In the genomic region with DNA sequence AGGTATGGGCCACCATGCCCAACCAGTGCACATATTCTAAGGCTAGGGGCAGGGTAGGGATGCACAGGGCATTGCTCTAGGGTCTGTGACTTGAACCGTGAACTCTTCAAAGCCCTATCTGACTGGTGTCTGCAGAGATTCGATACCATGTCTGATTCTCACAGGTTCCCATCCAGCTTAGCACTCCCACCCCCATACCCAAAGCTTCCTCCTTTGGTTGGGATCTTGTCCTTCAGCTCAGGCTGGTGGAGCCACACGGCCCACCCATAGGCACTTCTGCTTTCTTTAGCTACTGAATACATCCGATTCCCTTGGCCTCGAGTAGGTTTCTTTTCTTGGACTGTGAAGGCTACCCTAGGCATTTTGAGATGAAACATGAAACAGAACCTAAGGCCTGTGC, we compare ENCODE assay signal across 19 mouse cellular contexts. TPM values are rescaled to one million over a fixed set of nuclear protein-coding genes. Genes with fewer than 3 reads are reported as not detected.
DNase-seq lines count a peak whose midpoint lies in the region; ATAC-seq lines count a peak whose summit lies in the region.
"Had no signal": no experiment of that assay in that cellular context is flagged by ENCODE, and none has a peak within 500 bp of the region (broad histone marks: within the 10 kb centered on the region; RNA-seq: fewer than 3 reads in every experiment).

No protein-coding gene starts in this region.

- H3K4me1 ChIP-seq in liver, embryonic 13.5 days (replicated peaks), result peaks cover 64% of the 10 kb centered on the region

- no peak overlapping the region for H3K4me3 ChIP-seq in liver, embryonic 13.5 days (replicated peaks)
- H3K4me3 ChIP-seq: heart, embryonic 15.5 days; hindbrain, embryonic 10.5 days; limb, embryonic 10.5 days; lung, embryonic 15.5 days had no signal

- no peak overlapping the region for H3K9ac ChIP-seq in liver, embryonic 13.5 days
- H3K9ac ChIP-seq: heart, embryonic 15.5 days; liver, embryonic 14.5 days; lung, embryonic 15.5 days had no signal

- DNase-seq in liver, embryonic 13.5 days, result no peak
- DNase-seq in liver (no peak), MEL-GATA-1-ER (ENCODE audit: extremely low read depth, low read depth) (peak; percentile 77)
- no peak for DNase-seq in right cerebral cortex, adult 18-20 months
- DNase-seq: cerebellum, postnatal 25 days; kidney, postnatal 10 days; thymus, postnatal 25 days had no signal

- WGBS in liver, embryonic 13.5 days (ENCODE audit: insufficient replicate concordance), result 23% methylated on average over 5 of the region's 5 CpGs

- H3K4me2 ChIP-seq in liver, embryonic 13.5 days, result no peak overlapping the region
- H3K4me2 ChIP-seq: heart, embryonic 15.5 days; lung, embryonic 15.5 days had no signal

- ATAC-seq in liver, embryonic 13.5 days (ENCODE audit: low read depth), result no peak
- peak; percentile 97 for ATAC-seq in granulocyte monocyte progenitor cell, adult 5-6 weeks (replicated peaks; ENCODE audit: poor library complexity, severe bottlenecking)
- peak; percentile 26; the same call in 1 of the 2 replicates for ATAC-seq in neutrophil, adult 5-6 weeks (ENCODE audit: extremely low read depth, insufficient number of reproducible peaks, low FRiP score, poor library complexity, severe bottlenecking)
- no peak for ATAC-seq in erythroblast, adult 5-6 weeks (replicated peaks; ENCODE audit: low FRiP score, poor library complexity, severe bottlenecking)
- ATAC-seq: hindbrain, postnatal 0 days; intestine, postnatal 0 days; midbrain, embryonic 16.5 days had no signal

- H3K9me3 ChIP-seq in liver, embryonic 13.5 days (replicated peaks), result no peaks in the 10 kb centered on the region
- H3K9me3 ChIP-seq: heart, embryonic 15.5 days; hindbrain, embryonic 10.5 days; limb, embryonic 10.5 days; lung, embryonic 15.5 days had no signal

- H3K36me3 ChIP-seq in liver, embryonic 13.5 days, result no peaks in the 10 kb centered on the region
- H3K36me3 ChIP-seq: heart, embryonic 15.5 days; hindbrain, embryonic 10.5 days; limb, embryonic 10.5 days; lung, embryonic 15.5 days had no signal

- peak overlapping the region; percentile 24; the same call in 1 of the 2 replicates for H3K27ac ChIP-seq in liver, embryonic 13.5 days
- H3K27ac ChIP-seq: heart, embryonic 15.5 days; hindbrain, embryonic 10.5 days; hindbrain, postnatal 0 days; limb, embryonic 10.5 days; liver, embryonic 14.5 days; lung, embryonic 15.5 days had no signal

- no peaks in the 10 kb centered on the region for H3K27me3 ChIP-seq in liver, embryonic 13.5 days
- H3K27me3 ChIP-seq: lung, embryonic 15.5 days had no signal

RNA-seq across cellular contexts. Expression of gene Susd6, which starts 5.3 kb away (rescaled TPM):
- polyA plus RNA-seq in liver, embryonic 13.5 days (2015; fragmentation: Nextera tagmentation; extraction: Ambion mirVana), result 9.4 and 11.6 TPM in 2 replicates
- total RNA-seq in granulocyte monocyte progenitor cell, adult 5-6 weeks (2014; fragmentation: Nextera tagmentation), result 21.7 and 22.0 TPM in 2 replicates
- total RNA-seq in granulocyte monocyte progenitor cell, adult 5-6 weeks (2017), result 14.0 and 16.4 TPM in 2 replicates
- total RNA-seq in neutrophil, adult 5-6 weeks (2017), result 103 and 111 TPM in 2 replicates
- 16.3 and 16.7 TPM in 2 replicates for total RNA-seq in erythroblast, adult 5-6 weeks (2015; ENCODE audit: low replicate concordance)
- total RNA-seq in erythroblast, adult 5-6 weeks (2017; ENCODE audit: low replicate concordance), result 32.7 and 36.2 TPM in 2 replicates

RNA-seq across cellular contexts. Expression of gene Ccdc177, which starts 24.5 kb away (rescaled TPM):
- polyA plus RNA-seq in liver, embryonic 13.5 days (2015; fragmentation: Nextera tagmentation; extraction: Ambion mirVana), result not detected in 2 replicates
- total RNA-seq in granulocyte monocyte progenitor cell, adult 5-6 weeks (2014; fragmentation: Nextera tagmentation), result 0.56 TPM in 1 of 2 replicates, not detected in the other
- not detected in 2 replicates for total RNA-seq in granulocyte monocyte progenitor cell, adult 5-6 weeks (2017)
- not detected in 2 replicates for total RNA-seq in neutrophil, adult 5-6 weeks (2017)
- total RNA-seq in erythroblast, adult 5-6 weeks (2015; ENCODE audit: low replicate concordance), result not detected in 2 replicates
- not detected in 2 replicates for total RNA-seq in erythroblast, adult 5-6 weeks (2017; ENCODE audit: low replicate concordance)
- total RNA-seq: gastrocnemius, adult 8-10 months had no signal
- polyA plus RNA-seq: heart, embryonic 15.5 days; liver, embryonic 14.5 days had no signal

Comparison
In these comparisons a context has a peak if more than half of its experiments do, and no peak if none do; other contexts are left out.
1. ATAC-seq: peak in granulocyte monocyte progenitor cell, adult 5-6 weeks (single experiment) and neutrophil, adult 5-6 weeks (single experiment); none in liver, embryonic 13.5 days (single experiment) and erythroblast, adult 5-6 weeks (single experiment).